Mouse (Mus musculus) right cerebral cortex, postnatal 10 days (tissue): ENCODE measurements around the gene Cers2.
"Not testable (repeated sequence)": the region's sequence is repeated elsewhere in the genome, so short reads cannot be mapped to it uniquely, and the experiment has no call there.

Experiments
- DNase-seq, 2 experiments: peaks; one replicate each; pipeline ENCODE4 v3.0.0; 2021; ENCODE audit warnings: low spot score in 2 of 2

The Cers2 gene

DNA sequence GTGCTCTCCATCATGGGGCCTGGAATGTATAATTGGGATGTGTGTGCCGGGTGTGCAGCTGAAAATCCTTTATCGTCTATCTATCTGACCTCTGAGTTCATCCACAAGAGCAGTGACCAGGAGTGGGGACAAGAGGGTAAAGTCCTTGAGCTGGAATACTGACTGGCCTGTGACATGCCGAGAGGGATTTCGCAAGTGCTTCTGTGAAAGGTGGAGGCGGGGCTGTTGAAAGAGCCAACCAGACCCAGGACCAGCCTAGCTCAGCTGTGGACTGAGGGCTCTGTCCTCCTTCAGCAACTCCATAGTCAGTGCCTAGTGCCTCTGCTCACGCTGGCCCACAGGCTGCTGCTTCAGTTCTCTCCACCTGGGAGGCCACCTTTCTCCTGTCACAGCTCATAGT, 4.0 kb downstream of the Cers2 start:
- DNase-seq, result no peak

DNA sequence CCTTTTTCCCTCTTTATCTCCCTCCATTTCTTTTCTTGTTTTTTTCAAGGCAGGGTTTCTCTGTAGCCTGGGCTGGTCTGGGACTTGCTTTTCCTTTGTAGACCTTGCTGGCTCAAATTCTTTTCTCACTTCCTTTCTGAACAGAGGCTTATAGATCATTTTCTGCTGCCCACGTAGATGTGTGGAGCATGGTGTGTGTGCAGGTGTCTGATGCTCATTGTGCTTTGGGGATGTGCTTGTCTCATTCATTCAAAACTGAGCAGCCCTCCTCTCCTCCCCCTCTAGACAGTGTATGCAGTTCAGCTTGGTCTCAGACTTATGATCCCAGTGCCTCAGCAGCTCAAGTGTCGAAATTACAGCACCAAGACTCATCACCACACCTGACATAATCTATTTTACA, 4.5 kb downstream of the Cers2 start:
- DNase-seq, result no peak

DNA sequence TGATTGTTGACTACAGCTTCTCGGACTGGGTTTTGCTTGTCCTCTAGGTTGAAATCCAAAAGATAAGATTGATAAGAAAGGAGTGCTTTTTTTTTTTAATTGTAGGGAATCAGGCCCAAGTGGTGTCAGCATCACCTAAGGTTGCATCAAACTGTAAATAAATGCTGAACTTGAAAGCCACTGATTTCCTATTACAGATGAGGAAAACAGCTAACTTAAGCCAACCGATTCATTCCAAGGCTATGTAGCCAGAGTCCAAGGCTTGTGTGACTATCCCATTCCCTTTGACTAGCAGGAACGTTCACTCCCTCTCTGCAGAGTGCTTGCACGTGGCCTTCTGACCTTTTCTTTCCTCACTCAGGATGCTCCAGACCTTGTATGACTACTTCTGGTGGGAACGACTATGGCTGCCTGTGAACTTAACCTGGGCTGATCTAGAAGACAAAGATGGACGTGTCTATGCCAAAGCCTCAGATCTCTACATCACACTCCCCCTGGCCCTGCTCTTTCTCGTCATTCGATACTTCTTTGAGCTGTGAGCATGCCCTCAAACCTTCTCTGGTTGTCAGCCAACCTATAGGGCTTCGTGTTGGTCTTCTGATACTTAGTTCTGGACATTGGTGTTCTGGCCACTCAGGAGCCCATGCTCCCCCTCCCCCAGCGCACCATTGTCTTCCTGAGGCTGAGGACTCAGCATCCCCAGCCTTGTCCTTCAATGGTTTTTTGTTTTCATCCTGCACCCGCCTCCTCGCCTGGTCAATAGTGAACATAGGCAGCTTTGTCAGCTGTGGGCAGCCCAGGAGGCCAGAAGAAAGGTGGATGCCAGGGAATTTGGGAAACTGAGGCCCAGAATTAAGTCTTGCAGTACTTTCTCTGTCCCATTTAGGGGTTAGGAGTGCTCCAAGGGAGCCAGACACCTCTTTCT, 5.4 kb downstream of the Cers2 start:
- DNase-seq, result no peak

DNA sequence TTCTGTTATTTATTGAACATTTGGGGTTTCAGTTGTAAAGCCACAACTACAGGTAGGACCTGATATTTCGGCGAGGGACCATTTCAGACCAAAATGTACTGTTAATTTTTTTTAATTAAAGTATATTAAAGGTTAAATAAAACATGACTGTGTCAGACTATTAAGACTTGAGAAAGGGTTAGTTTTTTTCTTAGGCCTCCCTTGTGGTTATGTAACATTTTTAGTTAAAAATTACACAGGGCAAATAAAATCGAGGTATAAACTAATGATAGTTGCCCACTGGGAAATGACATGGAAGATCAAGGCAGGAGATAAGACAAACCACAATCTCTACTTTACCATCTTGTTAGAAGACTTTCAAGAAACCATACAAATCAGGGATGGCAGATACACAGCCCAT, 8.8 kb downstream of the Cers2 start:
- DNase-seq, result no peak

DNA sequence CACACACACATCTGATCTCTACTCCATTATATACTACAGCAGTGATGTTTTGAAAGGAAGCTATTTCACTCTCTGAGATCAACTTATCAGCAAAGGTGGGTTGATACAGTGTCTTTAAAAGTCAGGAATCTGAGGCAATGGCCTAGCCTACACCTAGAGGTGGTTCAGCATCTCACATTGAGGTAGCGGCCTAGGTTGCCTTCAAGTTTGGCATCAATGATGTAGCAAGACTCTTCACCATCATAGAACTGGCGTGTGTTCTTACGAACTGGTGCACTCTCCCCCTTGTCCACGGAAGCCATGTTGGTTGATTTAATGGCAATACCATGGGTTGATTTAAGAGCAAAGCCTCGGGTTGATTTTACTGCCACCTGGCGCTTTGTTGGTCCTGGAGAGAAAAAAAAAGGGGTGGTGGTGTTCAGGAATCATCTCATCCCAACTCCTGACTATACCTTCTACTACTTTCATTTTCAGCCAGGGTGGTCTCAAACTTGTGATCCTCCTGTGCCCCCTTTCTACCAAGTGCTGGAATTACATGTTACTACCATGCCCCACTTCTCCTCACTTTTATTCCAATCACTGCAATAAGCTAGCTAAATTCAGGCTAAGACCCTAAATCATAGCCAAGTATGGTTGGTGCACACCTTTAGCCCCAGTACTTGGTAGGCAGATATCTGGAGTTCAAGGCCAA, 10.0 kb downstream of the Cers2 start:
- DNase-seq, result no peak

DNA sequence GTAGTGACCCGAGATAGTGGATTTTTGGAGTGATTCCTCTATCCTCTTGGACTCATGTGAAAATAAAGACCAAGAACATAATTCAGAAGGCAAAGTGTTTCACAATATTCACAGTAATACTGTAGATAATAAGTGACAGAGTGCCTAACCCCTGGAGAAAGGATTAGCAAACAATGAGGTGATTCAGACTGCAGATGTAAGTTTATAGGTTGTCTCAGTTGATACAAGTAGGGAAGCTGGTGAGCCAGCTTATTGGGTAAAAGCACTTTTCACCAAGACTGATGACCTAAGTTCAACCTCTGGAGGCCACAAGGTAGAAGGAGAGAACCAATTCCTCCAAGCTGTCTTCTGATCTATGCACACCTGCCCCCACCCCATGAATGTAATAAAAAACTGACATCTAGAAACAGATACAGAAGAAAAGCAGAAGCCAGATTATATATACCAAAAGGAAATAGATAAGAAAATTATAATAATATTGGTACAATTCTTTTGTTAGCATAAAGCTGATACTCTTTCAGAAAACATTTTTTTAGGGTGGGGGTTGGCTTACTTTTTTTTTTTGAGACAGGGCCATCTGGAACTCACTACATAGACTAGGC, 14.3 kb downstream of the Cers2 start:
- no peak for DNase-seq

DNA sequence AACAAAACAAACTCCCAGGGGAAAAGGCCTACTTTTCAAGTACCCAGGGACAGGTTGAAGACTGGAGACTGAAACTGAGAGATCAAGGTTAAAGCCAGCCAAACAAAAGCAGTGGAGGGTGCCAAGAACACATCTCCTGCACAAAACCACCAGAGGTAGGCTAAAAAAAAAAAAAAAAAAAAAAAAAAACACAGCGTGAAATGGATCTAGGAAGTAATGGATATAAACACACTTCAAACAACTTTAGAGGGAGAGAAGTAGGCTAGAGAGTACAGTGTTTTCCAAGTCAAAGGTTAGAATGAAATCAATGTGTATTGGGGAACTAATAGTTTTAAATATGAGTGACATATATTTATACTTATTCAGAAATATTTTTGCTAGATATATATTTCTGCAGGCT, 16.9 kb downstream of the Cers2 start:
- no peak for DNase-seq

DNA sequence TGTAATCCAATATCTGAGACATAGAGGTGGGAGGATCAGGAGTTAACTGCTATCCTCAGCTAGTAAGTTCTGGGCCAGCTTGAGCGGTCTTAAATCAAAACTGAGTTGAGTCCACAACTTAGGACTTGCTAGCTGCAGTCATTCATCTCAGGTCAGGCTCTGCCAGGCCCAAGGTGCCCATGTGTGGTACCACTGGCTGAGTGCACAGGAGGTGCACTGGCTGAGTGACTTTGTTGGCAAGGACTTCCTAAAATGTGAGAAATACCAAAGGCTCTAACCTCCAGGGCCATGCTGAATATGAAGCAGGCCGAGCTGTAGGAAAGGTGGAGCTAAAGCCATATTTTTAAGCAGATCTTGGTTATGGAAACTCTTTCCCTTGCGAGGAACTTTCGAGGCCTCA, 22.8 kb downstream of the Cers2 start:
- DNase-seq, result no peak

DNA sequence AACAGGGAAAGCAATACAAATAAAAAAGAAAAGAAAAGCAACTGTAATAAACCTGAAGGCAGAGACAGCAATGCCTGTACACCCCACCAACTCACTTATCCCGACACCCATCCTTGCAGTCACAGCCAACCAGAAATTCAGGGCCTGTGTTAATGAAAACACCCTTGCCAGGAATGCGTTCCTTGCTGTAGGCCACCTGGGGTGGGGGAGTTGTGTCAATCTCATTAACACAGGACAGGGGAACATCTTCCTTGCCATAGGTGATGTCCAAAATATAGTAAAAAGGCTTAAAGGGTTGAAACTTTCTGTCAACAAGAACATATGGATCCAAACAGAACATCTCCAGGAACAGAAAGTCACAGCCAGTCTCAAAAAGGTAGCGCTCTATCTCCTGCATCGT, 23.7 kb downstream of the Cers2 start:
- DNase-seq, result no peak

DNA sequence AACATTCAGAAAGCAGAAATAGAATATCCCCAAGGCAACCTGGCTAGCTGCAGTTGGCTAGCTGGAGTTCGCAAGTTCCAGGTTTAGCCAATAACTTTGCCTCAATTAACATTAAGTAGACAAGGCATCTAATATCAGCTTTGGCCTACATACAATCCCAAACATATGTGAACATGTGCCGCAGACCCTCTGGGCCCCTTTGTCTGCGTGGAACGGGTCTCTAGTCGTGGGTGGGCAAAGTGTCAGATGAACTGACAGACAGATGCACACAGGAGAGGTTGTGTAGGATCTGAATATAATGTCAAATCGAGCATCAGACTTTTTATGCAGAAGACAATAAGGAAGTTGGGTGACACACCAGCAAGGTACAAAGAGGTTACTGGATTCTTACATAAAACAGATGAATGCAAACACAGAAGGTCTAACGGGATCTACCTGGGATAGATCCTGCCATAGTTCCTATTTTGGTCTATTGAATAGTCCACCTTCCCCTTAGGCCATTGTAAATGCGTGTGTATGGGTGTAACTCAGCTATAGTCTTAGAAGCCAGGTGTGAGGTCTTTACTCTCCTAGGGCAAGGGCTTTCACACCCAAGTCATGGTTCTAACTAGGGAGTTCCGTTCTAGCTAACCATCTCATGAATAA, 28.9 kb downstream of the Cers2 start:
- DNase-seq, result not testable (repeated sequence)

DNA sequence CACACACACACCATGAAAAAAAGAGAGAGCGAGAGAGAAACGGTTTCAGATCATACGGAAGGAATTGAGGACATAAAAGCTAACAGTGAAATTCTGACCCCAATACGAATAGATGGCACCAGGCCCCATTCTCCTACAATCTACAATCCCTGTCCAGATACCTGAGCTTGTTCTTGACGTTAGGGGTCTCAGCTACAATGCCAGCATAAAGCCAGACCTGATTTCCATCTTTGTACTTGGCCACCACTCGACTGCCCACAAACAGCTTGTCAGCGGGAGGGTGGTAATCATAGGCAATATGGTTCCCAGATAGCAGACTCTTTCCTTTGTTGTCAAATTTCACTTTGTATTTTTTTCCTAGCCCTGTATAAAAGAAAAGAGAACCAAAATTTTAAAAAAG, 31.9 kb downstream of the Cers2 start:
- no peak for DNase-seq

DNA sequence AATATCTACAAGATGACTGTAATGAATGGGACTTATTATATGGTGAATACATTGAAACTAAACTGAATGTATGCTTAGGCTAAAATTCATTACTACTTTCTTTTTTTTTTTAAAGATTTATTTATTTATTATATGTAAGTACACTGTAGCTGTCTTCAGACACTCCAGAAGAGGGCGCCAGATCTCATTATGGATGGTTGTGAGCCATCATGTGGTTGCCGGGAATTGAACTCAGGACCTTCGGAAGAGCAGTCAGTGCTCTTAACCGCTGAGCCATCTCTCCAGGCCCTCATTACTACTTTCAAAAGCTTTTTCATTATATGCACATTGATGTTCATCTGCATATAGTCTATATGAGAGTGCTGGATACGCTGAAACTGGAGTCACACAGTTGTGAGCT, 33.8 kb downstream of the Cers2 start:
- DNase-seq, result not testable (repeated sequence)

DNA sequence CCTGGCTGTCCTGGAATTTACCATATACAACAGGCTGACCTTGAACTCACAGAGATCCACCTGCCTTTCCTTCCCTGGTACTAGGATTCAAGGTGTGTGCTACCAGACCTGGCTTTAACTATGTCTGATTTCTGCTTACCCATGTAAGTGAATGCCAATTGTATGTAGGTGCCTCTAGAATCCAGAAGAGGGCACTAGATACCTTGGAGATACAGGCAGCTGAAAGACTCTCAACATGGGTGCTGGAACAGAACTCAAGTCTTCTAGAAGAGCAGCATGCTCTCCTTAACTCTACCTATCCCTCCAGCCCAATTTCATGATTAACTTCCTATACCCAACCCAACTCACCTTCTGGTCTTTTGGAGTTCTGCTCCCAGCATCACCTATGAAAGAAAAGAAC, 34.9 kb downstream of the Cers2 start:
- DNase-seq, result peak in 1 of 2 experiments; percentile 30

DNA sequence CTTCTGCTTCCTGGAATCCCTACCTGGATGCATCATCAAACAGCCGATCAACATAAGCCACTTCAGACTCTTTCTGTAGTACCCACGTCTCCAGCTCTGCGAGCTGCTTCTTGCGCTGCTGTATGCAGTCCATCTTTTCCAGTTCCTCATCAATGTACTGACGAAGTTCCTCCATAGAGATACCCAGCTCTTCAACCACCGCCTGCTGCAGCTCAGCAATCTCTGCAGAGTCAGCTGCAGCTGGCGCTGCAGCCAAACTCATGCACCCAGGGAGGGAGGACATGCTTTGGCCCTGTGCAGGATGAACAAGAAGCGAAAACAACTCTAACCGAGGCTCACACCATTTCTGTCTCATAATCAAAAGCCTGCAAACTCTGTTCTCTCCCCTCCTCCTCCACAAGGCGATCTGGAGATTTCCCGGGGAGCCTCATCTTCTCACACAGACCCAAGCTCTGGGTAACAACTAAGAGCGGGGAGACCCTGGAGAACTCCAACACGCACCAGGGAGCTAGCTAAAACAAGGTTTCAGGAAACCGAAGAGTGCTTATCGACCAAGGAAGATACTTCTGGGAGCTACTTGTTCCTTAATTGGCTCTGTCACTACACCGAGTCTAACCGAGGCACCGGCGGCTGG, 41.4 kb downstream of the Cers2 start:
- DNase-seq, result not testable (repeated sequence)

DNA sequence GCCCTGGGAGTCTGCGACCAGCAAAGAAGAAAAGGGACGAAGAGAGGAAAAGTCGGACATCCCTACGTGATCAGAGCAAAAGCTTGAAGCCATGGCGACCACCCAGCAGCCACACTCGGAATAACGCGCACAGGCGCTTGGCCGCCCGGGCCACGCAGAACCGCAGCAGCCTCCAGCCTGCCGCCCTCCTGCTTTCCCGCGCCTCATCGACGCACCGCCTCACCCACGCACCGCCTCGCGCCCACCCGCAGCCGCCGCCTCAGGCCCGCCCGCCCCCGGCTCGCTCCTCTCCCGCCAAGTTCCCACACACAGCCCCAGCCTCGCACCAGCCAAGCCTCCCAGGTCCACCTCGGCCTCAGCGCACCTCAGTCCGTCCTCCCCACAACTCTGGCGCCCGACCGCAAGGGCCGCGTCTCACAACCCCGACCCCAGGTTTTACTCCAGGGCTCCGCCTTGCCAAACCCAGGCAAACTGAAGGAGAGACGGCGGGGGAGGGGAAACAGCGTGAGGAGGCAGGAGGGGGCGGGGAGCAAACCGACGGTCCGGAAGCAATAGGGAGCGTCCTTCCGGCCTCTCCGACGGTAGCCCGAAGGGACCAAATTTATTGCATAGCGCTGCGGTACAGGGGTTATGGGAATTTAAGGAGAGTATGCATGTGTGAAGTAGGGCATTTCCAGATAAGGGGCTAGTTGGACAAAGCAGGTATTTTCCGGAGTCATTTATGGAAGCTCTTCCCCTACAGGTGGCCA, 42.3 kb downstream of the Cers2 start, which contains the start of gene Setdb1:
Gene Setdb1, minus strand, starts transcription at position 502 of the 749 bp plus-strand sequence.
- DNase-seq, result peak; percentile 97 to 98

DNA sequence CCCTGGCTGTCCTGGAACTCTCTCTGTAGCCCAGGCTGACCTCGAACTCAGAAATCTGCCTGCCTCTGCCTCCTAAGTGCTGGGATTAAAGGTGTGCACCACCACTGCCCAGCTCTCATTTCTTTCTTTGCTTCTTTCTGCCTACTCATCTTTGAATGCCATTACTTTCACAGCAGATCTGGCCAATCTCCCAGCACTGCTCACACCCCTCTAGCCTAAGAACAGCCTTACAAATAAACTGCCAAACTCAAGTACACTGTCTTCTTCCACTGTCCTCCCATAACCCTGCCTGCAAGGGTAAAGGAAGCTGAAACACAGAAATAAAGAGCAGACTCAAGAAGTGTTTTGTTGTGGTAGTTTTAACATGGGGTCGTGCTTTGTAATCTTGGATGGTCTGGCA, 43.2 kb downstream of the Cers2 start:
- no peak for DNase-seq

DNA sequence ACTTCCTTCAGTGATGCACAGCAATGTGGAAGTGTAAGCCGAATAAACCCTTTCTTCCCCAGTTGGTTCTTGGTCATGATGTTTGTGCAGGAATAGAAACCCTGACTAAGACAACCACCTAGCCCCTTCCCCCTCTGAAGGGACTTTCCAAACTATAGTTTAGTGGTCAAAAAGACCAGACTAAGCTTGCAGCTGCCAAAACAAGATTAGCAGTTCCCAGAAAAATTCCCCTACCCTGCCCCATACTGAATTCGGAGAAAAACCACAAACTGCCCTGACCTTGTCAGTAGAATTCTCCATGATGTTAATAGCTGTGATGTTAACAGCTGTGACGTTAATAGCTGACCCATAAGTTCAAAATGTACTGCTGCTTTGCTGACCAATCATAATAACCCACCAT, 45.7 kb downstream of the Cers2 start:
- not testable (repeated sequence) for DNase-seq

DNA sequence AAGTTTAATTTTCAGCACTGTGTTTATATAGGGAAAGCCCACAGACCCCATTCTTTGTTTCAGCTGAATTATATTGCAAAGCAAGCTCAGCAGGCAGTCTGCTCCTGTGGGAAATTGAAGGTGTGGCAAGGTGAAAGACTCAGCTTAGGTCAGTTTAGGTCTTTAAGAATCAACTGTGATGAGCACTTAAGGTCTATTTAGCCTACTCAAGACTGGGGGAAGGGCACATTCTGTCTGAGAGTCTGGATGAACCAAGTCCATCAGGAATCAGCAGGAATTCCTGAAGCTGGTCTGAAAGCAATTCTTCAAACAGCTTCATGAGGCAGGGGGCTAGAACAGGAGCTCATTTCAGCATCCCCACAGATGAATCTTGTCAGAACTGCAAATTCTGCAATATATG, 55.5 kb downstream of the Cers2 start:
- no peak for DNase-seq
